Mouse (Mus musculus) intestine, postnatal 0 days (tissue): Measurements from ENCODE around the gene Syn2. TPM values are rescaled to one million over a fixed set of nuclear protein-coding genes. Genes with fewer than 3 reads are reported as not detected.

Experiments
- ATAC-seq: fragments of 200-750 bp; cut with Nextera tagmentation; 2 replicates; pipeline ENCODE4 v1.8.0; 2017; ENCODE audit warnings: mild to moderate bottlenecking, moderate TSS enrichment, moderate library complexity
- H3K27ac ChIP-seq: fragments of 300-500 bp; sonication (generic); 2 replicates; pipeline ENCODE4 v1.5.1; 2014; ENCODE audit warnings: mild to moderate bottlenecking, low read depth, low read length, moderate library complexity
- H3K27me3 ChIP-seq: fragments of 300-500 bp; sonication (generic); replicated peaks from 2 replicates; pipeline ENCODE4 v1.6.1; 2014; ENCODE audit warnings: low read length, mixed read lengths; ENCODE audit not compliant: control insufficient read depth, insufficient read depth
- H3K36me3 ChIP-seq: fragments of 300-500 bp; sonication (generic); 2 replicates; pipeline ENCODE4 v1.6.1; 2014; ENCODE audit warnings: mild to moderate bottlenecking, moderate library complexity; ENCODE audit not compliant: control insufficient read depth, insufficient read depth
- H3K4me1 ChIP-seq: fragments of 300-500 bp; sonication (generic); replicated peaks from 2 replicates; pipeline ENCODE4 v1.6.1; 2014; ENCODE audit warnings: antibody characterized with exemption, low read length, mixed read lengths; ENCODE audit not compliant: control insufficient read depth, insufficient read depth
- H3K4me2 ChIP-seq: fragments of 300-500 bp; sonication (generic); replicated peaks from 2 replicates; pipeline ENCODE4 v1.6.1; 2014; ENCODE audit warnings: low read depth, mild to moderate bottlenecking, moderate library complexity
- H3K4me3 ChIP-seq: fragments of 300-500 bp; sonication (generic); 2 replicates; pipeline ENCODE4 v1.5.1; 2014; ENCODE audit warnings: low read depth, low read length
- H3K9ac ChIP-seq: fragments of 300-500 bp; sonication (generic); 2 replicates; pipeline ENCODE4 v1.6.1; 2014; ENCODE audit warnings: mild to moderate bottlenecking, low read depth, low read length
- H3K9me3 ChIP-seq: fragments of 300-500 bp; sonication (generic); 2 replicates; pipeline ENCODE4 v1.6.1; 2016; ENCODE audit warnings: mixed run types; ENCODE audit not compliant: control insufficient read depth
- CTCF ChIP-seq: sonication (generic); IDR thresholded peaks from 2 replicates; pipeline ENCODE4 v1.5.1; 2016; ENCODE audit warnings: low read depth, mild to moderate bottlenecking, control low read depth, antibody characterized with exemption, moderate library complexity
- WGBS: fragments of 180-500 bp; shearing (Covaris S2); extraction: QIAGEN DNeasy Blood & Tissue Kit; methylation state at CpG from one replicate; pipeline ENCODE4 v1.1.7; 2014; 5-methylcytosine and 5-hydroxymethylcytosine counted together
- polyA plus RNA-seq: library from polyadenylated mRNA; unstranded; fragments of >200 nt; fragmentation: Nextera tagmentation; extraction: Ambion mirVana; gene quantifications from 2 replicates; pipeline ENCODE4 v1.2.1, GENCODE M21; 2015

Syn2 gene
- polyA plus RNA-seq, 1 experiment from 2014 or later = 4.7 TPM

- no peak for TF ChIP-seq CTCF
- no peak for ATAC-seq
- Histone ChIP-seq H3K9ac (no peak overlapping the region), H3K4me1 (no peaks in the 10 kb centered on the region), H3K27ac (no peak overlapping the region), H3K36me3 (no peaks in the 10 kb centered on the region), H3K27me3 (no peaks in the 10 kb centered on the region), H3K4me2 (no peak overlapping the region), H3K9me3 (no peaks in the 10 kb centered on the region), H3K4me3 (no peak overlapping the region)
- 57% methylated on average over 3 of the region's 3 CpGs for WGBS
Observed at GRCm38 (mm10) chr6:115168921-115169320, 34.2 kb downstream of the Syn2 start.

GRCm38 (mm10) chr6:115169518-115169917 is 34.8 kb downstream of the Syn2 start:
- TF ChIP-seq CTCF = no peak
- no peak overlapping the region for H3K4me2 ChIP-seq
- no peak for ATAC-seq
- no peaks in the 10 kb centered on the region for H3K4me1 ChIP-seq
- WGBS = 49% methylated on average over 2 of the region's 2 CpGs
- no peaks in the 10 kb centered on the region for H3K27me3 ChIP-seq
- H3K9me3 ChIP-seq = no peaks in the 10 kb centered on the region
- H3K27ac ChIP-seq = no peak overlapping the region
- no peak overlapping the region for H3K4me3 ChIP-seq
- no peak overlapping the region for H3K9ac ChIP-seq
- no peaks in the 10 kb centered on the region for H3K36me3 ChIP-seq

- 28% methylated on average over 3 of the region's 3 CpGs for WGBS
- no peaks in the 10 kb centered on the region for H3K27me3 ChIP-seq
- ATAC-seq = no peak
Observed at GRCm38 (mm10) chr6:115174845-115175244, 40.1 kb downstream of the Syn2 start.

GRCm38 (mm10) chr6:115178826-115179225 is 44.1 kb downstream of the Syn2 start:
- Histone ChIP-seq H3K4me1 (no peaks in the 10 kb centered on the region), H3K9ac (no peak overlapping the region), H3K4me3 (no peak overlapping the region), H3K36me3 (no peaks in the 10 kb centered on the region), H3K27me3 (no peaks in the 10 kb centered on the region), H3K27ac (no peak overlapping the region), H3K9me3 (no peaks in the 10 kb centered on the region), H3K4me2 (no peak overlapping the region)
- WGBS = 21% methylated on average over 3 of the region's 3 CpGs
- no peak for ATAC-seq
- no peak for TF ChIP-seq CTCF

More at GRCm38 (mm10) chr6:115174845-115175244, 40.1 kb downstream of the Syn2 start:
- no peaks in the 10 kb centered on the region for H3K36me3 ChIP-seq
- H3K9ac ChIP-seq = no peak overlapping the region
- no peaks in the 10 kb centered on the region for H3K4me1 ChIP-seq
- peak; percentile 76 for TF ChIP-seq CTCF
- H3K4me3 ChIP-seq = no peak overlapping the region
- no peaks in the 10 kb centered on the region for H3K9me3 ChIP-seq
- H3K4me2 ChIP-seq = no peak overlapping the region
- no peak overlapping the region for H3K27ac ChIP-seq

- no peaks in the 10 kb centered on the region for H3K36me3 ChIP-seq
- no peak overlapping the region for H3K4me2 ChIP-seq
- 75% methylated on average over 2 of the region's 2 CpGs for WGBS
- H3K4me3 ChIP-seq = no peak overlapping the region
- no peaks in the 10 kb centered on the region for H3K4me1 ChIP-seq
- ATAC-seq = no peak
- no peak overlapping the region for H3K27ac ChIP-seq
- H3K9ac ChIP-seq = no peak overlapping the region
- TF ChIP-seq CTCF = no peak
- H3K27me3 ChIP-seq = no peaks in the 10 kb centered on the region
- no peaks in the 10 kb centered on the region for H3K9me3 ChIP-seq
Observed at GRCm38 (mm10) chr6:115181094-115181493, 46.4 kb downstream of the Syn2 start.

GRCm38 (mm10) chr6:115191111-115191510 is 56.4 kb downstream of the Syn2 start:
- Histone ChIP-seq H3K9ac (no peak overlapping the region), H3K4me3 (no peak overlapping the region), H3K4me1 (no peaks in the 10 kb centered on the region), H3K27me3 (no peaks in the 10 kb centered on the region), H3K27ac (no peak overlapping the region), H3K9me3 (no peaks in the 10 kb centered on the region), H3K36me3 (no peaks in the 10 kb centered on the region), H3K4me2 (no peak overlapping the region)
- no peak for TF ChIP-seq CTCF
- 47% methylated on average over 7 of the region's 7 CpGs for WGBS
- no peak for ATAC-seq

- no peaks in the 10 kb centered on the region for H3K27me3 ChIP-seq
- no peak overlapping the region for H3K4me2 ChIP-seq
- no peak overlapping the region for H3K9ac ChIP-seq
- no peak overlapping the region for H3K27ac ChIP-seq
- no peak overlapping the region for H3K4me3 ChIP-seq
- 49% methylated on average over 3 of the region's 3 CpGs for WGBS
- ATAC-seq = no peak
- no peaks in the 10 kb centered on the region for H3K36me3 ChIP-seq
- H3K4me1 ChIP-seq = no peaks in the 10 kb centered on the region
- H3K9me3 ChIP-seq = no peaks in the 10 kb centered on the region
- no peak for TF ChIP-seq CTCF
Observed at GRCm38 (mm10) chr6:115200753-115201152, 66.1 kb downstream of the Syn2 start.
